Mouse (Mus musculus): ENCODE measurements around the gene Gm11565. TPM values are rescaled to one million over a fixed set of nuclear protein-coding genes. Genes with fewer than 3 reads are reported as not detected.
"Not testable (repeated sequence)": the region's sequence is repeated elsewhere in the genome, so short reads cannot be mapped to it uniquely, and the experiment has no call there.

The Gm11565 gene
- total RNA-seq (2021), result not detected
- long read RNA-seq, experiment 1, result 0 reads
- long read RNA-seq, experiment 2, result 0 reads

- DNase-seq (ENCODE audit: low spot score in 2 of 2), result no peak
- intact Hi-C loops (cut with DNase I), result no loop called here
These were observed at the start of gene Gm11565 for GRCm38 (mm10) chr11:99914451-99914850. TSS of gene Gm11565 (plus strand) at chr11:99914751.

GRCm38 (mm10) chr11:99873089-99873488 is 41.5 kb upstream of the Gm11565 start, which contains the start of gene Krtap9-1:
TSS of gene Krtap9-1 (plus strand) at chr11:99873389.
- intact Hi-C loops (cut with DNase I); DNase-seq (ENCODE audit: low spot score in 2 of 2): not testable (repeated sequence)

GRCm38 (mm10) chr11:99878887-99879286 is 35.7 kb upstream of the Gm11565 start, which contains the start of gene Gm11567:
TSS of gene Gm11567 (plus strand) at chr11:99879187.
- intact Hi-C loops (cut with DNase I); DNase-seq (ENCODE audit: low spot score in 2 of 2): not testable (repeated sequence)

GRCm38 (mm10) chr11:99907620-99908019 is 6.9 kb upstream of the Gm11565 start, which contains the start of gene Krtap31-1:
TSS of gene Krtap31-1 (plus strand) at chr11:99907920.
- DNase-seq (ENCODE audit: low spot score in 2 of 2), result no peak
- intact Hi-C loops (cut with DNase I), result no loop called here

- DNase-seq (ENCODE audit: low spot score in 2 of 2), result no peak
- intact Hi-C loops (cut with DNase I), result no loop called here
These were observed 21.4 kb downstream of the Gm11565 start, which contains the start of gene Krtap31-2 for GRCm38 (mm10) chr11:99935991-99936390. TSS of gene Krtap31-2 (plus strand) at chr11:99936291.

GRCm38 (mm10) chr11:99937751-99938264 is 23.3 kb downstream of the Gm11565 start:
- intact Hi-C loops (cut with DNase I), result no loop called here
- no peak for DNase-seq (ENCODE audit: low spot score in 2 of 2)

GRCm38 (mm10) chr11:99948175-99948574 is 33.6 kb downstream of the Gm11565 start, which contains the start of gene Krtap9-5:
TSS of gene Krtap9-5 (plus strand) at chr11:99948475.
- intact Hi-C loops (cut with DNase I), result no loop called here
- DNase-seq (ENCODE audit: low spot score in 2 of 2), result no peak

GRCm38 (mm10) chr11:99964213-99964612 is 49.7 kb downstream of the Gm11565 start:
- intact Hi-C loops (cut with DNase I), result no loop called here

More at GRCm38 (mm10) chr11:99964213-99964612, 49.7 kb downstream of the Gm11565 start:
- no peak for DNase-seq (ENCODE audit: low spot score in 2 of 2)

Other genes with a start within 250 kb of the Gm11565 start
- not detected for gene Krtap4-6, start 248.8 kb upstream of the Gm11565 start, total RNA-seq (2021)
- gene Gm14190, start 224.0 kb upstream of the Gm11565 start, total RNA-seq (2021), result not detected
- gene Gm14180, start 180.5 kb upstream of the Gm11565 start, total RNA-seq (2021), result not detected
- not detected for gene Gm11595, start 141.8 kb upstream of the Gm11565 start, total RNA-seq (2021)
- gene Krtap4-8, start 134.0 kb upstream of the Gm11565 start, total RNA-seq (2021), result not detected
- not detected for gene Krtap4-9, start 129.6 kb upstream of the Gm11565 start, total RNA-seq (2021)
- not detected for gene Gm11596, start 121.3 kb upstream of the Gm11565 start, total RNA-seq (2021)
- not detected for gene Gm11569, start 115.8 kb upstream of the Gm11565 start, total RNA-seq (2021)
- not detected for gene Gm11554, start 110.3 kb upstream of the Gm11565 start, total RNA-seq (2021)
- gene Krtap4-13, start 104.9 kb upstream of the Gm11565 start, total RNA-seq (2021), result not detected
- gene Gm11564, start 99.1 kb upstream of the Gm11565 start, total RNA-seq (2021), result not detected
- not detected for gene 2300003K06Rik, start 76.7 kb upstream of the Gm11565 start, total RNA-seq (2021)
- gene Krtap4-16, start 63.1 kb upstream of the Gm11565 start, total RNA-seq (2021), result not detected
- gene Gm11568, start 56.8 kb upstream of the Gm11565 start, total RNA-seq (2021), result not detected
- not detected for gene Gm11559, start 50.3 kb upstream of the Gm11565 start, total RNA-seq (2021)
- gene Krtap9-1, start 41.4 kb upstream of the Gm11565 start, total RNA-seq (2021), result not detected
- not detected for gene Gm11567, start 35.6 kb upstream of the Gm11565 start, total RNA-seq (2021)
- gene Krtap31-1, start 6.8 kb upstream of the Gm11565 start, total RNA-seq (2021), result not detected
- not detected for gene Krtap31-2, start 21.5 kb downstream of the Gm11565 start, total RNA-seq (2021)
- not detected for gene Krtap9-5, start 33.7 kb downstream of the Gm11565 start, total RNA-seq (2021)
- gene Krtap29-1, start 64.3 kb downstream of the Gm11565 start, total RNA-seq (2021), result not detected
- gene Krtap16-1, start 71.8 kb downstream of the Gm11565 start, total RNA-seq (2021), result not detected
- gene Krtap17-1, start 79.2 kb downstream of the Gm11565 start, total RNA-seq (2021), result not detected
- not detected for gene Krt33a, start 101.5 kb downstream of the Gm11565 start, total RNA-seq (2021)
- not detected for gene Krt33b, start 115.1 kb downstream of the Gm11565 start, total RNA-seq (2021)
- gene Krt34, start 126.8 kb downstream of the Gm11565 start, total RNA-seq (2021), result not detected
- not detected for gene Krt31, start 135.8 kb downstream of the Gm11565 start, total RNA-seq (2021)
- gene Krt32, start 173.5 kb downstream of the Gm11565 start, total RNA-seq (2021), result not detected
- gene Krt35, start 181.5 kb downstream of the Gm11565 start, total RNA-seq (2021), result not detected
- gene Krt36, start 190.9 kb downstream of the Gm11565 start, total RNA-seq (2021), result not detected
- not detected for gene Krt13, start 206.8 kb downstream of the Gm11565 start, total RNA-seq (2021)
- not detected for gene Krt15, start 221.2 kb downstream of the Gm11565 start, total RNA-seq (2021)
- gene Krt19, start 233.9 kb downstream of the Gm11565 start, total RNA-seq (2021), result under 1 TPM in 1 of 2 experiments, not detected in 1; 0.63 TPM